Mouse (Mus musculus) spleen, adult 2 months (tissue): Measurements from ENCODE around the gene Rasl10a.

Experiments used
- CTCF ChIP-seq: fragments of 200-500 bp; IDR thresholded peaks from 2 replicates; pipeline ENCODE4 v1.5.1; 2011; ENCODE audit warnings: mild to moderate bottlenecking, inconsistent platforms; ENCODE audit not compliant: insufficient read depth, insufficient read length, insufficient replicate concordance; ENCODE audit errors: extremely low read depth
- POLR2A ChIP-seq: fragments of 200-500 bp; IDR thresholded peaks from 2 replicates; pipeline ENCODE4 v1.6.1; 2011; ENCODE audit warnings: low read depth, low read length, inconsistent platforms

GRCm38 (mm10) chr11:5041144-5041780, 16.7 kb upstream of the Rasl10a start:
- TF ChIP-seq CTCF (no peak), POLR2A (no peak)
